Mouse (Mus musculus): Measurements from ENCODE around the gene Gm15737.

DNA sequence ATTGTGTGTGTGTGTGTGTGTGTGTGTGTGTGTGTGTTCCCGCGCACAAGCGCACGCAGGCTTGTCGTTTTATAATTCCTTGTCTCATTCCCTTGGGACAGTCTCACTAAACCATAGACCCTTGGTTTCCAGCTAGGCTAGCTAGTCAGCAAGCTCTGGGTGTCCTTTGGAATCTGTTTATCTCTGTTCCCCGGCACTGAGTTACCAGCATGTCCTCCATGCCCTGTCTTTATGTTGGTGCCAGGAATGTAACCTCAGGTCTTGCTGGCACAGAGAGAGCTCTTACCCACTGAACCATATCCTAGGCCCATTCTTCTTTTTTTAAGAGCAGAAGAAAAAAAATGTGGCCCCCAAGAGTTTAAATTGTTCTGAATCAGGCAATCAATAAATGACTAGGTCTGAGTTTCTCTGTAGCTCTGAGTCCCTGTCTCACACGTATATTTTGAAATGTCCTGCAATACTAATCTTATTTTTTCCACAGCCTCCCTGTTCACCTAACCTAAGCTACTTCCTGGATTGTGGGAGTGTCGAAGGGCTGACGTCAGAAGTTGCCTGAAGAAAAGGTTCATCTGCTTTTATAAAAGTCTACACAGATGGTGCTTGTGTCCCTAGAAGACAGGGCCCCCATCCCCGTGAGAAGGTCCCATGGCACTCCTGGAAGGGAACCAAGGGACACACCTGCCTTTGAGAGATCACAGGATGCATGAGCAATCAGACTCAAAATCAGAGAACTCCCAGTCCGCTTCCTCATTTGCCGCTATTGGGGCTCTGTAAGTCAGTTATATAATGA lies 10.2 kb upstream of the Gm15737 start:
- TF ChIP-seq CTCF (IDR thresholded peaks at IDR 0.05; ENCODE audit: insufficient read depth, low read depth, low read length), result no peak
- no peak for TF ChIP-seq POLR2A (IDR thresholded peaks at IDR 0.05; ENCODE audit: insufficient read depth, low read depth, low read length)

All from olfactory bulb, adult 2 months (tissue).